Mouse (Mus musculus) limb, embryonic 12.5 days (tissue): ENCODE results near the gene Inpp4a. TPM values are rescaled to one million over a fixed set of nuclear protein-coding genes. Genes with fewer than 3 reads are reported as not detected.

Source experiments
- polyA plus RNA-seq: library from polyadenylated mRNA; unstranded; fragments of >200 nt; fragmentation: Nextera tagmentation; extraction: Ambion mirVana; gene quantifications from 2 replicates; pipeline ENCODE4 v1.2.1, GENCODE M21; 2016

Gene Inpp4a
- polyA plus RNA-seq, 1 experiment from 2014 or later, result 18.6 TPM

Other genes with a start within 250 kb of the Inpp4a start
- not detected in 2 replicates for gene Cnga3, start 85.4 kb upstream of the Inpp4a start, polyA plus RNA-seq
- gene Coa5, start 130.2 kb downstream of the Inpp4a start, polyA plus RNA-seq, result 46.6 and 52.2 TPM in 2 replicates
- 110 and 123 TPM in 2 replicates for gene Unc50, start 130.3 kb downstream of the Inpp4a start, polyA plus RNA-seq
- gene Mgat4a, start 241.2 kb downstream of the Inpp4a start, polyA plus RNA-seq, result 3.7 and 4.7 TPM in 2 replicates